Mouse (Mus musculus): Measurements from ENCODE around the gene Slc41a1. TPM values are rescaled to one million over a fixed set of nuclear protein-coding genes. Genes with fewer than 3 reads are reported as not detected.

Gene Slc41a1
- polyA plus RNA-seq, 1 experiment from 2014 or later, result 12.6 TPM

DNA sequence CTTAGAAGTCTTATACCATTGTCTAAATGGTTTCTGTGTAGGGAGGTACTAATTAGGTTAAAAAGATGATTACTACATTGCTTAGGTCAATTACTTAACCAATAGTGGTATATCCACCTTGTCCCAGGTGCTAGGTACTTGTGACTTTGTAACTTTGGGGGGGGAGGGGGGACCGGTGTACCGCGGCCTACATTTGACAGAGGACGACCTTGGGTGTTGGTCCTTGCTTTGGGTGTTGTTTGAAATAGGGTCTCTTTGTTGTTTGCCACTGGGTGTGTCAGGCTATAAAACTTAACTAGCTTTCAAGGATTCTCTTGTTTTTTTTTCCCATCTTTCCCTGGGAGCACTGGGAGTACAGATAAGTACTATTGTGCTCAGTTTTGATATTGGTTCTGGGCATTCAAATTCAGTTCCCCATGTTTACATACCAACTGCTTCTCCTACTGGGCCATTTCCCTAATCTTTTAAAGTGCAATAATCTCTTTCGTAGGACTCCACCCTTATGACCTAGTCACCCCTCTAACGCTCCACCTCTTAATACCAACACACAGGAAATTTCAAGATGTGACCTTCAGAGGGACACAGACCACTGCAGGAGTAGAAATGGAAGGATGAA lies 62.9 kb downstream of the Slc41a1 start:
- no peak for ATAC-seq (ENCODE audit: low read depth)
- H3K27me3 ChIP-seq (ENCODE audit: control insufficient read depth, insufficient read depth, low read depth, low read length), result no peaks in the 10 kb centered on the region
- 71% methylated on average over 6 of the region's 6 CpGs for WGBS
- H3K9me3 ChIP-seq (ENCODE audit: control insufficient read depth, low read length), result no peaks in the 10 kb centered on the region
- no peak overlapping the region for H3K27ac ChIP-seq (ENCODE audit: low read length)
- H3K4me2 ChIP-seq (ENCODE audit: low read depth, low read length), result no peak overlapping the region
- H3K36me3 ChIP-seq (ENCODE audit: control insufficient read depth, insufficient read depth, low read length), result no peaks in the 10 kb centered on the region
- H3K4me3 ChIP-seq (ENCODE audit: low read length), result no peak overlapping the region
- H3K9ac ChIP-seq (ENCODE audit: low read length), result no peak overlapping the region
- H3K4me1 ChIP-seq (replicated peaks; ENCODE audit: control insufficient read depth, insufficient read depth, low read length), result no peaks in the 10 kb centered on the region

DNA sequence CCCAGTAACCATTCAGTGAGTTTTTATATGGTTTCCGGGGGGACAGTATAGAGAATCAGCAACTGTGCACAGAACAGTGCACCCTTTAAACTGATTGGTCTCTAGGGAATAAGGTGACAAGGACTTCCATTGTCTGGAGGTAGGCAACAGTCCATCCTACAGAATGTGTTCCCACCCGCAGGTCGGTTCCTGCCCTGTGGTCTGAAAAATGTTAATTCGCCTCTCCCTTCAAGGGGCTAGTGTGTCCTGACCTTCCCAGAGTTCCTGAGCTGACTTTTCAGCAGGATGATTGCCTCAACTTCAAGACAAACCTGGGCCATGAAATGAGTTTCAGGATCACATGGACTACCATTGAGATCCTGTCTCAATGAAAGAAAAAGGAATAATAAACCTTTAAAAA lies 64.1 kb downstream of the Slc41a1 start:
- Histone ChIP-seq H3K36me3 (ENCODE audit: control insufficient read depth, insufficient read depth, low read length) (no peaks in the 10 kb centered on the region), H3K9me3 (ENCODE audit: control insufficient read depth, low read length) (no peaks in the 10 kb centered on the region), H3K4me2 (ENCODE audit: low read depth, low read length) (no peak overlapping the region), H3K9ac (ENCODE audit: low read length) (no peak overlapping the region), H3K4me1 (replicated peaks; ENCODE audit: control insufficient read depth, insufficient read depth, low read length) (no peaks in the 10 kb centered on the region), H3K4me3 (ENCODE audit: low read length) (no peak overlapping the region), H3K27me3 (ENCODE audit: control insufficient read depth, insufficient read depth, low read depth, low read length) (no peaks in the 10 kb centered on the region), H3K27ac (ENCODE audit: low read length) (no peak overlapping the region)
- 73% methylated on average over 4 of the region's 4 CpGs for WGBS
- ATAC-seq (ENCODE audit: low read depth), result no peak

Other genes starting within 250 kb of the Slc41a1 start
- gene Avpr1b, start 228.3 kb upstream of the Slc41a1 start, polyA plus RNA-seq (2015; fragmentation: Nextera tagmentation; extraction: Ambion mirVana), result not detected in 2 replicates
- 0.95 and 1.3 TPM in 2 replicates for gene Ctse, start 189.2 kb upstream of the Slc41a1 start, polyA plus RNA-seq (2015; fragmentation: Nextera tagmentation; extraction: Ambion mirVana)
- 2.3 and 2.6 TPM in 2 replicates for gene Rab7b, start 138.8 kb upstream of the Slc41a1 start, polyA plus RNA-seq (2015; fragmentation: Nextera tagmentation; extraction: Ambion mirVana)
- gene Slc26a9, start 83.5 kb upstream of the Slc41a1 start, polyA plus RNA-seq (2015; fragmentation: Nextera tagmentation; extraction: Ambion mirVana), result 8.9 and 10.1 TPM in 2 replicates
- gene Pm20d1, start 30.1 kb upstream of the Slc41a1 start, polyA plus RNA-seq (2015; fragmentation: Nextera tagmentation; extraction: Ambion mirVana), result 0.68 and 0.70 TPM in 2 replicates
- gene Rab29, start 39.7 kb downstream of the Slc41a1 start, polyA plus RNA-seq (2015; fragmentation: Nextera tagmentation; extraction: Ambion mirVana), result 24.0 and 25.8 TPM in 2 replicates
- gene Nucks1, start 83.0 kb downstream of the Slc41a1 start, polyA plus RNA-seq (2015; fragmentation: Nextera tagmentation; extraction: Ambion mirVana), result 70.5 and 82.9 TPM in 2 replicates
- gene Slc45a3, start 135.5 kb downstream of the Slc41a1 start, polyA plus RNA-seq (2015; fragmentation: Nextera tagmentation; extraction: Ambion mirVana), result 4.2 TPM in 2 replicates
- 22.5 and 26.3 TPM in 2 replicates for gene Elk4, start 180.1 kb downstream of the Slc41a1 start, polyA plus RNA-seq (2015; fragmentation: Nextera tagmentation; extraction: Ambion mirVana)
- 16.6 and 19.3 TPM in 2 replicates for gene Mfsd4a, start 240.6 kb downstream of the Slc41a1 start, polyA plus RNA-seq (2015; fragmentation: Nextera tagmentation; extraction: Ambion mirVana)

Measured in lung, embryonic 16.5 days (tissue).